Mouse (Mus musculus) kidney, adult 2 months (tissue): ENCODE results near the gene Olfr357. TPM values are rescaled to one million over a fixed set of nuclear protein-coding genes. Genes with fewer than 3 reads are reported as not detected.

ENCODE experiments used
- DNase-seq: peaks from one replicate; pipeline ENCODE4 v3.0.0; 2021
- H3K27ac ChIP-seq: fragments of 200-500 bp; 2 replicates; pipeline ENCODE4 v1.5.1; 2012; ENCODE audit warnings: low read depth, low read length, control low read depth, inconsistent platforms; ENCODE audit not compliant: insufficient read depth
- H3K27me3 ChIP-seq: fragments of 200-500 bp; replicated peaks from 2 replicates; pipeline ENCODE4 v1.6.1; 2012; ENCODE audit warnings: mild to moderate bottlenecking, moderate library complexity, low read length, inconsistent platforms; ENCODE audit not compliant: control insufficient read depth, insufficient read depth
- H3K36me3 ChIP-seq: fragments of 200-500 bp; 2 replicates; pipeline ENCODE4 v1.6.1; 2012; ENCODE audit warnings: mild to moderate bottlenecking, moderate library complexity, low read length, inconsistent platforms; ENCODE audit not compliant: control insufficient read depth, insufficient read depth
- H3K4me1 ChIP-seq: fragments of 200-500 bp; 2 replicates; pipeline ENCODE4 v1.6.1; 2011; ENCODE audit warnings: low read length; ENCODE audit not compliant: control insufficient read depth, insufficient read depth
- H3K4me3 ChIP-seq: fragments of 200-500 bp; 2 replicates; pipeline ENCODE4 v1.5.1; 2011; ENCODE audit warnings: mild to moderate bottlenecking, low read depth, low read length, control low read depth; ENCODE audit not compliant: insufficient read depth
- CTCF ChIP-seq: fragments of 200-500 bp; conservative IDR thresholded peaks from 2 replicates; pipeline ENCODE4 v1.5.1; 2011; ENCODE audit warnings: low read depth, mild to moderate bottlenecking, control low read depth, low read length, moderate library complexity, mixed read lengths; ENCODE audit not compliant: insufficient read depth, insufficient read length
- POLR2A ChIP-seq: fragments of 200-500 bp; IDR thresholded peaks from one replicate; pipeline ENCODE4 v1.6.1; 2011; ENCODE audit warnings: low read depth, low read length, control low read depth
- WGBS: fragments of 180-500 bp; shearing (Covaris S2); methylation state at CpG from one replicate; pipeline ENCODE4 v1.1.7; 2018; 5-methylcytosine and 5-hydroxymethylcytosine counted together
- polyA plus RNA-seq: library from polyadenylated mRNA; depleted of rRNA; stranded (reverse); fragments of >200 nt; gene quantifications from 2 replicates; pipeline ENCODE4 v1.2.3, GENCODE M21; 2012; rRNA removed

Gene Olfr357
- not detected in 2 replicates for polyA plus RNA-seq

- Histone ChIP-seq H3K4me1 (no peaks in the 10 kb centered on the region), H3K27ac (no peak within 1 kb of the TSS), H3K36me3 (no peaks in the 10 kb centered on the region), H3K4me3 (no peak within 1 kb of the TSS), H3K27me3 (no peaks in the 10 kb centered on the region)
- TF ChIP-seq POLR2A: no peak
- TF ChIP-seq CTCF: no peak
- 50% methylated on average over 1 of the region's 1 CpGs for WGBS
- DNase-seq: no peak
Observed at GRCm38 (mm10) chr2:36993527-36993926, at the start of gene Olfr357. Olfr357 (plus strand) TSS chr2:36993827.

GRCm38 (mm10) chr2:36997030-36997429 lies 3.4 kb downstream of the Olfr357 start:
- WGBS: 65% methylated on average over 1 of the region's 1 CpGs
- TF ChIP-seq CTCF: no peak
- no peak for TF ChIP-seq POLR2A
- no peak for DNase-seq

GRCm38 (mm10) chr2:37009235-37009634 lies 15.6 kb downstream of the Olfr357 start, which contains the start of gene Olfr358:
Olfr358 (minus strand) TSS chr2:37009335.
- Histone ChIP-seq H3K4me3 (no peak within 1 kb of the TSS), H3K4me1 (no peaks in the 10 kb centered on the region), H3K27me3 (no peaks in the 10 kb centered on the region), H3K36me3 (no peaks in the 10 kb centered on the region), H3K27ac (no peak within 1 kb of the TSS)
- DNase-seq: no peak
- TF ChIP-seq POLR2A (no peak), CTCF (no peak)

More at GRCm38 (mm10) chr2:36997030-36997429, 3.4 kb downstream of the Olfr357 start:
- Histone ChIP-seq H3K27ac (no peak overlapping the region), H3K27me3 (no peaks in the 10 kb centered on the region), H3K36me3 (no peaks in the 10 kb centered on the region), H3K4me1 (no peaks in the 10 kb centered on the region), H3K4me3 (no peak overlapping the region)

Other genes with a start within 250 kb of the Olfr357 start
- gene Olfr348, start 209.6 kb upstream of the Olfr357 start, polyA plus RNA-seq: not detected in 2 replicates
- not detected in 2 replicates for gene Olfr50, start 203.3 kb upstream of the Olfr357 start, polyA plus RNA-seq
- not detected in 2 replicates for gene Olfr3, start 176.8 kb upstream of the Olfr357 start, polyA plus RNA-seq
- not detected in 2 replicates for gene Olfr350, start 147.5 kb upstream of the Olfr357 start, polyA plus RNA-seq
- gene Olfr351, start 131.2 kb upstream of the Olfr357 start, polyA plus RNA-seq: not detected in 2 replicates
- gene Olfr352, start 125.4 kb upstream of the Olfr357 start, polyA plus RNA-seq: not detected in 2 replicates
- gene Olfr353, start 100.9 kb upstream of the Olfr357 start, polyA plus RNA-seq: not detected in 2 replicates
- gene Olfr354, start 88.1 kb upstream of the Olfr357 start, polyA plus RNA-seq: not detected in 2 replicates
- gene Olfr355, start 64.9 kb upstream of the Olfr357 start, polyA plus RNA-seq: not detected in 2 replicates
- gene Olfr356, start 56.7 kb upstream of the Olfr357 start, polyA plus RNA-seq: not detected in 2 replicates
- not detected in 2 replicates for gene Olfr358, start 15.5 kb downstream of the Olfr357 start, polyA plus RNA-seq
- not detected in 2 replicates for gene Olfr360, start 71.9 kb downstream of the Olfr357 start, polyA plus RNA-seq
- gene Olfr361, start 95.5 kb downstream of the Olfr357 start, polyA plus RNA-seq: not detected in 2 replicates
- not detected in 2 replicates for gene Olfr362, start 124.1 kb downstream of the Olfr357 start, polyA plus RNA-seq
- gene Olfr364-ps1, start 145.5 kb downstream of the Olfr357 start, polyA plus RNA-seq: not detected in 2 replicates
- not detected in 2 replicates for gene Olfr365, start 194.4 kb downstream of the Olfr357 start, polyA plus RNA-seq
- not detected in 2 replicates for gene Olfr366, start 217.7 kb downstream of the Olfr357 start, polyA plus RNA-seq